Comparison of ENCODE assay signal across 9 mouse cellular contexts in the genomic region with DNA sequence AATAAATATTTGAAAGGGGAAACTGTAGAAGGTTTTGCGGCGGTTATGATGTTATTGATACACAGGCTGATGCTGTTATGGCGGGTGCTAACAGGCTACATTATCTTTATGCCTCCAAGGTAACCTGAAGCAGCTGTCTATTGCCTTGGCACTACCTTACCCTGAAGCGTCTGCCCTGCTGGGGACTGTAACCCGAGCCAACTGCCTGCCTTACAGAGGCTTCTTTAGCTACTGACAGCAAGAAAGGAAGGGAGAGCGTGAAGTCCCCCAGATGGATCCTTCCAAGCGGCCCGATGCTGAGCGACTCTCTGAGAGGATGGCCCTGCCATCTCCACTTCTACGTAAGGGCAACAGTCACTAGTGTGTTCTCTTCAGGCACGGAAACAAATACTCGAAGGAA. TPM values are rescaled to one million over a fixed set of nuclear protein-coding genes. Genes with fewer than 3 reads are reported as not detected.
DNase-seq lines count a peak whose midpoint lies in the region; ATAC-seq and TF ChIP-seq lines count a peak whose summit lies in the region.
"Had no signal": no experiment of that assay in that cellular context is flagged by ENCODE, and none has a peak within 500 bp of the region (broad histone marks: within the 10 kb centered on the region; RNA-seq: fewer than 3 reads in every experiment).

Gene Fam107b (plus strand): TSS at position 303 of the 400 bp plus-strand sequence.

- no peaks in the 10 kb centered on the region for H3K27me3 ChIP-seq in lung, postnatal 0 days (replicated peaks; ENCODE audit: insufficient read depth, low read length)
- H3K27me3 ChIP-seq in hindbrain, embryonic 15.5 days = no peaks in the 10 kb centered on the region
- H3K27me3 ChIP-seq in midbrain, embryonic 10.5 days (ENCODE audit: low read depth, poor library complexity, severe bottlenecking) = no peaks in the 10 kb centered on the region

- ATAC-seq in lung, postnatal 0 days = no peak
- no peak for ATAC-seq in hindbrain, embryonic 15.5 days (ENCODE audit: low FRiP score, low read depth)

- intact Hi-C loops in left cerebral cortex, postnatal 25 days (cut with DNase I) = no loop called here

- no peaks in the 10 kb centered on the region for H3K36me3 ChIP-seq in lung, postnatal 0 days (ENCODE audit: insufficient read depth, low read length)
- no peaks in the 10 kb centered on the region for H3K36me3 ChIP-seq in hindbrain, embryonic 15.5 days
- H3K36me3 ChIP-seq in midbrain, embryonic 10.5 days = no peaks in the 10 kb centered on the region

- H3K9ac ChIP-seq in lung, postnatal 0 days (replicated peaks; ENCODE audit: low read depth) = no peak within 1 kb of the TSS
- H3K9ac ChIP-seq in hindbrain, embryonic 15.5 days = no peak within 1 kb of the TSS

- no peak within 1 kb of the TSS for H3K4me3 ChIP-seq in lung, postnatal 0 days (ENCODE audit: low read depth, low read length)
- no peak within 1 kb of the TSS for H3K4me3 ChIP-seq in hindbrain, embryonic 15.5 days
- H3K4me3 ChIP-seq in midbrain, embryonic 10.5 days = no peak within 1 kb of the TSS
- H3K4me3 ChIP-seq: erythroblast, embryonic 14.5 days had no signal

- H3K4me2 ChIP-seq in lung, postnatal 0 days (replicated peaks; ENCODE audit: low read depth, low read length) = no peak within 1 kb of the TSS
- H3K4me2 ChIP-seq in hindbrain, embryonic 15.5 days = no peak within 1 kb of the TSS

- no peak for DNase-seq in adrenal gland, adult 18-20 months (ENCODE audit: low spot score in 2 of 2)
- DNase-seq in adrenal gland, adult (ENCODE audit: inconsistent age in 2 of 2, low spot score in 1 of 2) = no peak
- DNase-seq in lung, postnatal 0 days (ENCODE audit: low spot score) = no peak
- no peak for DNase-seq in lung, postnatal 4 days
- DNase-seq in midbrain, embryonic 10.5 days (ENCODE audit: low spot score) = no peak
- no peak for DNase-seq in adipocyte (ENCODE audit: low spot score)
- DNase-seq in left cerebral cortex, postnatal 25 days (ENCODE audit: low spot score in 2 of 2) = no peak

- H3K27ac ChIP-seq in lung, postnatal 0 days (ENCODE audit: low read length) = no peak within 1 kb of the TSS
- H3K27ac ChIP-seq in hindbrain, embryonic 15.5 days (replicated peaks) = no peak within 1 kb of the TSS
- H3K27ac ChIP-seq in midbrain, embryonic 10.5 days (replicated peaks) = no peak within 1 kb of the TSS

- H3K4me1 ChIP-seq in lung, postnatal 0 days (ENCODE audit: insufficient read depth, low read depth, low read length) = no peaks in the 10 kb centered on the region
- no peaks in the 10 kb centered on the region for H3K4me1 ChIP-seq in hindbrain, embryonic 15.5 days (replicated peaks)
- no peaks in the 10 kb centered on the region for H3K4me1 ChIP-seq in midbrain, embryonic 10.5 days

- TF ChIP-seq CTCF in lung, postnatal 0 days (IDR thresholded peaks at IDR 0.05) = no peak

- no peak for TF ChIP-seq EP300 in lung, postnatal 0 days (IDR thresholded peaks at IDR 0.05)

- H3K9me3 ChIP-seq in lung, postnatal 0 days (ENCODE audit: low read length) = no peaks in the 10 kb centered on the region
- H3K9me3 ChIP-seq in hindbrain, embryonic 15.5 days = no peaks in the 10 kb centered on the region
- H3K9me3 ChIP-seq in midbrain, embryonic 10.5 days (replicated peaks) = no peaks in the 10 kb centered on the region

- WGBS in lung, postnatal 0 days = 65% methylated on average over 12 of the region's 12 CpGs
- WGBS in hindbrain, embryonic 15.5 days = 76% methylated on average over 12 of the region's 12 CpGs
- WGBS in midbrain, embryonic 10.5 days = 74% methylated on average over 12 of the region's 12 CpGs

RNA-seq across cellular contexts. Expression of gene Fam107b, which starts in this region (rescaled TPM):
- 10 to 100 TPM; 11.2 to 19.0 TPM for total RNA-seq in adrenal gland, adult 18-20 months (2021)
- 20.0 and 20.5 TPM in 2 replicates for polyA plus RNA-seq in lung, postnatal 0 days (2015; fragmentation: Nextera tagmentation; extraction: Ambion mirVana)
- 27.5 and 30.9 TPM in 2 replicates for polyA plus RNA-seq in hindbrain, embryonic 15.5 days (2015; fragmentation: Nextera tagmentation; extraction: Ambion mirVana)
- 39.3 and 43.1 TPM in 2 replicates for polyA plus RNA-seq in midbrain, embryonic 10.5 days (2016; fragmentation: Nextera tagmentation; extraction: Ambion mirVana)
- 1 to 10 TPM; 8.6 to 9.6 TPM for total RNA-seq in left cerebral cortex, postnatal 25 days (2021)
